Mouse (Mus musculus) neural tube, embryonic 11.5 days (tissue): ENCODE results near the gene Acad12. TPM values are rescaled to one million over a fixed set of nuclear protein-coding genes. Genes with fewer than 3 reads are reported as not detected.

Source experiments
- ATAC-seq: fragments of 200-750 bp; cut with Nextera tagmentation; 2 replicates; pipeline ENCODE4 v1.8.0; 2017; ENCODE audit warnings: moderate number of reproducible peaks, mild to moderate bottlenecking, moderate TSS enrichment, moderate library complexity; ENCODE audit not compliant: insufficient read depth, low FRiP score, low TSS enrichment
- DNase-seq: peaks from one replicate; pipeline ENCODE4 v3.0.0-alpha.2; 2015; ENCODE audit warnings: low spot score
- H3K27ac ChIP-seq: fragments of 300-500 bp; sonication (generic); 2 replicates; pipeline ENCODE4 v1.5.1; 2014; ENCODE audit warnings: low read depth, mild to moderate bottlenecking, low read length
- H3K27me3 ChIP-seq: fragments of 300-500 bp; sonication (generic); 2 replicates; pipeline ENCODE4 v1.6.1; 2014; ENCODE audit warnings: mild to moderate bottlenecking, low read length, mixed read lengths; ENCODE audit not compliant: control insufficient read depth, insufficient read depth
- H3K36me3 ChIP-seq: fragments of 300-500 bp; sonication (generic); 2 replicates; pipeline ENCODE4 v1.6.1; 2014; ENCODE audit warnings: mild to moderate bottlenecking, low read length, moderate library complexity, mixed read lengths; ENCODE audit not compliant: control insufficient read depth, insufficient read depth
- H3K4me1 ChIP-seq: fragments of 300-500 bp; sonication (generic); 2 replicates; pipeline ENCODE4 v1.6.1; 2014; ENCODE audit warnings: low read length, mixed read lengths; ENCODE audit not compliant: control insufficient read depth, insufficient read depth
- H3K4me2 ChIP-seq: fragments of 300-500 bp; sonication (generic); 2 replicates; pipeline ENCODE4 v1.6.1; 2014; ENCODE audit warnings: low read depth, mild to moderate bottlenecking, moderate library complexity
- H3K4me3 ChIP-seq: fragments of 300-500 bp; sonication (generic); 2 replicates; pipeline ENCODE4 v1.5.1; 2014; ENCODE audit warnings: low read depth, low read length
- H3K9ac ChIP-seq: fragments of 300-500 bp; sonication (generic); 2 replicates; pipeline ENCODE4 v1.6.1; 2014; ENCODE audit warnings: mild to moderate bottlenecking, low read length
- H3K9me3 ChIP-seq: fragments of 300-500 bp; sonication (generic); 2 replicates; pipeline ENCODE4 v1.6.1; 2016; ENCODE audit warnings: low read length; ENCODE audit not compliant: control insufficient read depth
- WGBS: fragments of 180-500 bp; shearing (Covaris S2); extraction: QIAGEN DNeasy Blood & Tissue Kit; methylation state at CpG from one replicate; pipeline ENCODE4 v1.1.7; 2014; 5-methylcytosine and 5-hydroxymethylcytosine counted together
- polyA plus RNA-seq: library from polyadenylated mRNA; unstranded; fragments of >200 nt; fragmentation: Nextera tagmentation; extraction: Ambion mirVana; gene quantifications from 2 replicates; pipeline ENCODE4 v1.2.1, GENCODE M21; 2014

The Acad12 gene
- polyA plus RNA-seq, 1 experiment from 2014 or later: 1.3 TPM

GRCm38 (mm10) chr5:121585005-121585404 is 33.7 kb downstream of the Acad12 start:
- no peak overlapping the region for H3K27ac ChIP-seq
- DNase-seq: no peak
- 93% methylated on average over 10 of the region's 10 CpGs for WGBS
- H3K4me1 ChIP-seq: no peaks in the 10 kb centered on the region
- ATAC-seq: no peak
- H3K9ac ChIP-seq: no peak overlapping the region
- H3K36me3 ChIP-seq: no peaks in the 10 kb centered on the region
- H3K27me3 ChIP-seq: no peaks in the 10 kb centered on the region
- no peak overlapping the region for H3K4me3 ChIP-seq
- H3K4me2 ChIP-seq: no peak overlapping the region
- no peaks in the 10 kb centered on the region for H3K9me3 ChIP-seq

- no peak overlapping the region for H3K4me3 ChIP-seq
- no peak overlapping the region for H3K4me2 ChIP-seq
- peak; percentile 27 for DNase-seq
- no peaks in the 10 kb centered on the region for H3K9me3 ChIP-seq
- no peaks in the 10 kb centered on the region for H3K27me3 ChIP-seq
- no peaks in the 10 kb centered on the region; the same call in 1 of the 2 replicates for H3K36me3 ChIP-seq
- 63% methylated on average over 12 of the region's 12 CpGs for WGBS
- H3K4me1 ChIP-seq: no peaks in the 10 kb centered on the region
- no peak overlapping the region for H3K9ac ChIP-seq
- H3K27ac ChIP-seq: no peak overlapping the region
- no peak for ATAC-seq
These were observed 34.8 kb downstream of the Acad12 start for GRCm38 (mm10) chr5:121583765-121584501.

- WGBS: 91% methylated on average over 8 of the region's 8 CpGs
- no peak overlapping the region for H3K9ac ChIP-seq
- H3K9me3 ChIP-seq: no peaks in the 10 kb centered on the region
- no peaks in the 10 kb centered on the region; the same call in 1 of the 2 replicates for H3K36me3 ChIP-seq
- no peak overlapping the region for H3K4me3 ChIP-seq
- ATAC-seq (no peak), DNase-seq (no peak)
- no peaks in the 10 kb centered on the region for H3K4me1 ChIP-seq
- H3K4me2 ChIP-seq: no peak overlapping the region
- no peak overlapping the region for H3K27ac ChIP-seq
- H3K27me3 ChIP-seq: no peaks in the 10 kb centered on the region
These were observed 36.8 kb downstream of the Acad12 start for GRCm38 (mm10) chr5:121581945-121582344.

- no peak overlapping the region for H3K4me3 ChIP-seq
- DNase-seq (no peak), ATAC-seq (no peak)
- no peak overlapping the region for H3K27ac ChIP-seq
- no peak overlapping the region for H3K4me2 ChIP-seq
- no peaks in the 10 kb centered on the region for H3K4me1 ChIP-seq
- no peak overlapping the region for H3K9ac ChIP-seq
- H3K36me3 ChIP-seq: no peaks in the 10 kb centered on the region; the same call in 1 of the 2 replicates
- no peaks in the 10 kb centered on the region for H3K9me3 ChIP-seq
- 89% methylated on average over 11 of the region's 11 CpGs for WGBS
- no peaks in the 10 kb centered on the region for H3K27me3 ChIP-seq
These were observed 41.7 kb downstream of the Acad12 start for GRCm38 (mm10) chr5:121576927-121577488.

GRCm38 (mm10) chr5:121575867-121576266 is 42.9 kb downstream of the Acad12 start:
- no peak overlapping the region for H3K27ac ChIP-seq
- WGBS: 92% methylated on average over 11 of the region's 11 CpGs
- H3K9ac ChIP-seq: no peak overlapping the region
- no peaks in the 10 kb centered on the region for H3K27me3 ChIP-seq
- ATAC-seq (no peak), DNase-seq (no peak)
- H3K9me3 ChIP-seq: no peaks in the 10 kb centered on the region
- no peak overlapping the region for H3K4me3 ChIP-seq
- H3K4me1 ChIP-seq: no peaks in the 10 kb centered on the region
- no peak overlapping the region for H3K4me2 ChIP-seq
- H3K36me3 ChIP-seq: no peaks in the 10 kb centered on the region; the same call in 1 of the 2 replicates

- no peaks in the 10 kb centered on the region for H3K9me3 ChIP-seq
- DNase-seq (no peak), ATAC-seq (no peak)
- H3K4me1 ChIP-seq: no peaks in the 10 kb centered on the region
- H3K4me3 ChIP-seq: no peak overlapping the region
- H3K36me3 ChIP-seq: no peaks in the 10 kb centered on the region; the same call in 1 of the 2 replicates
- H3K4me2 ChIP-seq: no peak overlapping the region
- no peak overlapping the region for H3K9ac ChIP-seq
- H3K27ac ChIP-seq: no peak overlapping the region
- WGBS: 90% methylated on average over 13 of the region's 13 CpGs
- no peaks in the 10 kb centered on the region for H3K27me3 ChIP-seq
These were observed 44.6 kb downstream of the Acad12 start for GRCm38 (mm10) chr5:121574145-121574544.

- no peaks in the 10 kb centered on the region for H3K4me1 ChIP-seq
- H3K4me3 ChIP-seq: no peak overlapping the region
- DNase-seq (no peak), ATAC-seq (no peak)
- 79% methylated on average over 1 of the region's 1 CpGs for WGBS
- H3K9me3 ChIP-seq: no peaks in the 10 kb centered on the region
- H3K36me3 ChIP-seq: no peaks in the 10 kb centered on the region; the same call in 1 of the 2 replicates
- no peak overlapping the region for H3K9ac ChIP-seq
- no peak overlapping the region for H3K4me2 ChIP-seq
- H3K27me3 ChIP-seq: no peaks in the 10 kb centered on the region
- H3K27ac ChIP-seq: no peak overlapping the region
These were observed 48.0 kb downstream of the Acad12 start for GRCm38 (mm10) chr5:121570787-121571186.

- WGBS: 82% methylated on average over 9 of the region's 9 CpGs
- H3K4me1 ChIP-seq: no peaks in the 10 kb centered on the region
- H3K27ac ChIP-seq: no peak overlapping the region
- H3K9ac ChIP-seq: no peak overlapping the region
- H3K36me3 ChIP-seq: no peaks in the 10 kb centered on the region; the same call in 1 of the 2 replicates
- ATAC-seq (no peak), DNase-seq (no peak)
- H3K27me3 ChIP-seq: no peaks in the 10 kb centered on the region
- no peak overlapping the region for H3K4me2 ChIP-seq
- no peak overlapping the region for H3K4me3 ChIP-seq
- no peaks in the 10 kb centered on the region for H3K9me3 ChIP-seq
These were observed 48.8 kb downstream of the Acad12 start for GRCm38 (mm10) chr5:121569881-121570420.
